Mouse (Mus musculus) stomach, embryonic 16.5 days (tissue): ENCODE measurements around the gene Lrrc38. TPM values are rescaled to one million over a fixed set of nuclear protein-coding genes. Genes with fewer than 3 reads are reported as not detected.

ENCODE experiments used
- ATAC-seq: fragments of 200-750 bp; cut with Nextera tagmentation; 2 replicates; pipeline ENCODE4 v1.8.0; 2017; ENCODE audit warnings: moderate number of reproducible peaks, moderate TSS enrichment; ENCODE audit not compliant: insufficient read depth, low FRiP score
- H3K27ac ChIP-seq: fragments of 300-500 bp; sonication (generic); 2 replicates; pipeline ENCODE4 v1.5.1; 2014; ENCODE audit warnings: low read length
- H3K27me3 ChIP-seq: fragments of 300-500 bp; sonication (generic); 2 replicates; pipeline ENCODE4 v1.6.1; 2014; ENCODE audit warnings: low read length, control low read depth, mixed read lengths; ENCODE audit not compliant: control insufficient read depth, insufficient read depth
- H3K36me3 ChIP-seq: fragments of 300-500 bp; sonication (generic); 2 replicates; pipeline ENCODE4 v1.6.1; 2014; ENCODE audit warnings: low read length; ENCODE audit not compliant: control insufficient read depth, insufficient read depth
- H3K4me1 ChIP-seq: fragments of 300-500 bp; sonication (generic); 2 replicates; pipeline ENCODE4 v1.6.1; 2014; ENCODE audit warnings: low read length, control low read depth, mixed read lengths; ENCODE audit not compliant: control insufficient read depth, insufficient read depth
- H3K4me2 ChIP-seq: fragments of 300-500 bp; sonication (generic); 2 replicates; pipeline ENCODE4 v1.6.1; 2014; ENCODE audit warnings: low read depth, low read length, mixed read lengths
- H3K4me3 ChIP-seq: fragments of 300-500 bp; sonication (generic); replicated peaks from 2 replicates; pipeline ENCODE4 v1.5.1; 2014; ENCODE audit warnings: mild to moderate bottlenecking, low read length
- H3K9ac ChIP-seq: fragments of 300-500 bp; sonication (generic); 2 replicates; pipeline ENCODE4 v1.6.1; 2014; ENCODE audit warnings: low read length
- H3K9me3 ChIP-seq: fragments of 300-500 bp; sonication (generic); replicated peaks from 2 replicates; pipeline ENCODE4 v1.6.1; 2016; ENCODE audit warnings: low read length, control low read depth; ENCODE audit not compliant: control insufficient read depth
- WGBS: fragments of 180-500 bp; shearing (Covaris S2); extraction: QIAGEN DNeasy Blood & Tissue Kit; methylation state at CpG from one replicate; pipeline ENCODE4 v1.1.7; 2014; 5-methylcytosine and 5-hydroxymethylcytosine counted together
- polyA plus RNA-seq: library from polyadenylated mRNA; unstranded; fragments of >200 nt; fragmentation: Nextera tagmentation; extraction: Ambion mirVana; gene quantifications from 2 replicates; pipeline ENCODE4 v1.2.1, GENCODE M21; 2015

Lrrc38 gene
- polyA plus RNA-seq, 1 experiment from 2014 or later = 0.23 TPM

DNA sequence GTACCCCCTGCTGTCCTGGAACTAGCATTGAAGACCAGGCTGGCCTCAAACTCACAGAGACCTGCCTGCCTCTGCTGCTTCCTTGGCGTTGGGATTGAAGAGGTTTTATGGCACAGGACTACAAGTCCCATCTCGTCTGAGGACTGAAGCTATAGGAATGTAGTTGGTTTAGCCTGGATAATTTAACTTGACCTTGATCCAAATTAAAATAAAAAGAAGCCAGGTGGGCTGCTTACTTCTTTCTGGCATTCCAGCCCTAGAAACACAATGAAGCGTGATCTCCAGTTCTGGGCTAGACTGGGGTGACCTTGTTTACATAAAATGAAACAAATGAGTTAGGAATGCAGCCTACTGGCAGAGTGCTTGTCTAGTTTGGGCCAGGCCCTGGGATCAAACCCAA lies 64.6 kb downstream of the Lrrc38 start:
- no peak overlapping the region for H3K27ac ChIP-seq
- no peak for ATAC-seq
- no peaks in the 10 kb centered on the region for H3K27me3 ChIP-seq
- 0 out of 2 replicates have a peak, but pooled peaks cover 7% of the 10 kb centered on the region for H3K4me1 ChIP-seq
- whole genome bisulfite sequencing = 88% methylated on average over 3 of the region's 3 CpGs
- H3K36me3 ChIP-seq = peaks cover 33% of the 10 kb centered on the region; the same call in 1 of the 2 replicates
- H3K9ac ChIP-seq = no peak overlapping the region
- H3K4me2 ChIP-seq = no peak overlapping the region
- H3K9me3 ChIP-seq = 0 out of 2 replicates have a peak, but pooled peaks cover 4% of the 10 kb centered on the region
- H3K4me3 ChIP-seq = no peak overlapping the region

Other genes starting within 250 kb of the Lrrc38 start
- 8.9 and 10.2 TPM in 2 replicates for gene Prdm2, start 136.8 kb upstream of the Lrrc38 start, polyA plus RNA-seq
- gene Pdpn, start 50.2 kb upstream of the Lrrc38 start, polyA plus RNA-seq = 32.2 and 33.7 TPM in 2 replicates
- gene Pramel1, start 44.7 kb downstream of the Lrrc38 start, polyA plus RNA-seq = not detected in 2 replicates
- 15.1 and 15.2 TPM in 2 replicates for gene Pramef8, start 62.7 kb downstream of the Lrrc38 start, polyA plus RNA-seq
- not detected in 2 replicates for gene Oog4, start 100.6 kb downstream of the Lrrc38 start, polyA plus RNA-seq
- gene Gm13043, start 161.6 kb downstream of the Lrrc38 start, polyA plus RNA-seq = not detected in 2 replicates
- not detected in 2 replicates for gene Gm13040, start 186.2 kb downstream of the Lrrc38 start, polyA plus RNA-seq
- gene BC080695, start 201.9 kb downstream of the Lrrc38 start, polyA plus RNA-seq = not detected in 2 replicates
- gene Gm13057, start 202.0 kb downstream of the Lrrc38 start, polyA plus RNA-seq = not detected in 2 replicates